11 mouse cellular contexts compared by ENCODE assay signal in genomic region chr8:127753793-127754565, GRCm38 (mm10).
A peak's percentile ranks its signal among the peaks of the same experiment; 100 is the strongest.
DNase-seq lines count a peak whose midpoint lies in the region; ATAC-seq lines count a peak whose summit lies in the region.
"Had no signal": no experiment of that assay in that cellular context is flagged by ENCODE, and none has a peak within 500 bp of the region (broad histone marks: within the 10 kb centered on the region; RNA-seq: fewer than 3 reads in every experiment).

No protein-coding gene starts in this region.

- no peak overlapping the region for H3K4me2 ChIP-seq in lung, embryonic 16.5 days (ENCODE audit: low read depth, low read length)
- H3K4me2 ChIP-seq: neural tube, embryonic 15.5 days had no signal

- no peak overlapping the region for H3K9ac ChIP-seq in lung, embryonic 16.5 days (ENCODE audit: low read length)
- H3K9ac ChIP-seq: neural tube, embryonic 15.5 days had no signal

- DNase-seq in cerebellum, adult 11-12 months, result peak; percentile 2
- no peak for DNase-seq in cerebellum, adult 8-10 months
- no peak for DNase-seq in lung, adult 18-20 months
- peak; percentile 76 for DNase-seq in kidney, postnatal 10 days
- DNase-seq in thymus, postnatal 25 days, result no peak
- DNase-seq in urinary bladder, adult 18-20 months (ENCODE audit: low spot score in 2 of 2), result no peak
- DNase-seq: layer of hippocampus, adult 9-11 months had no signal

- no peaks in the 10 kb centered on the region for H3K27me3 ChIP-seq in lung, embryonic 16.5 days (ENCODE audit: control insufficient read depth, insufficient read depth, low read depth, low read length)
- H3K27me3 ChIP-seq: neural tube, embryonic 15.5 days had no signal

- H3K4me1 ChIP-seq in lung, embryonic 16.5 days (replicated peaks; ENCODE audit: control insufficient read depth, insufficient read depth, low read length), result no peaks in the 10 kb centered on the region; the same call in 1 of the 2 replicates
- H3K4me1 ChIP-seq: hindbrain, embryonic 10.5 days; neural tube, embryonic 15.5 days had no signal

- no peak overlapping the region for H3K4me3 ChIP-seq in lung, embryonic 16.5 days (ENCODE audit: low read length)
- H3K4me3 ChIP-seq: hindbrain, embryonic 10.5 days; neural tube, embryonic 15.5 days had no signal

- H3K36me3 ChIP-seq in lung, embryonic 16.5 days (ENCODE audit: control insufficient read depth, insufficient read depth, low read length), result no peaks in the 10 kb centered on the region
- H3K36me3 ChIP-seq: hindbrain, embryonic 10.5 days; neural tube, embryonic 15.5 days had no signal

- H3K9me3 ChIP-seq in lung, embryonic 16.5 days (ENCODE audit: control insufficient read depth, low read length), result no peaks in the 10 kb centered on the region
- H3K9me3 ChIP-seq: hindbrain, embryonic 10.5 days; neural tube, embryonic 15.5 days had no signal

- 70% methylated on average over 5 of the region's 5 CpGs for WGBS in lung, embryonic 16.5 days

- no peak overlapping the region for H3K27ac ChIP-seq in lung, embryonic 16.5 days (ENCODE audit: low read length)
- H3K27ac ChIP-seq: hindbrain, embryonic 10.5 days; neural tube, embryonic 15.5 days had no signal

- peak; percentile 83 for ATAC-seq in lung, embryonic 16.5 days (ENCODE audit: low read depth)
- peak; percentile 23; the same call in 1 of the 2 replicates for ATAC-seq in neutrophil, adult 5-6 weeks (ENCODE audit: extremely low read depth, insufficient number of reproducible peaks, low FRiP score, poor library complexity, severe bottlenecking)

Comparison
In these comparisons a context has a peak if more than half of its experiments do, and no peak if none do; other contexts are left out.
1. DNase-seq: peak in cerebellum, adult 11-12 months (single experiment) and kidney, postnatal 10 days (single experiment); none in cerebellum, adult 8-10 months (single experiment), lung, adult 18-20 months (0 of 2), thymus, postnatal 25 days (single experiment) and urinary bladder, adult 18-20 months (0 of 2).